7 mouse cellular contexts compared by ENCODE assay signal in genomic region chr17:70847086-70847485, GRCm38 (mm10). TPM values are rescaled to one million over a fixed set of nuclear protein-coding genes. Genes with fewer than 3 reads are reported as not detected.
DNase-seq lines count a peak whose midpoint lies in the region; ATAC-seq and TF ChIP-seq lines count a peak whose summit lies in the region.

No protein-coding gene starts in this region.

- H3K79me3 ChIP-seq in C2C12 (ENCODE audit: low read depth), result peaks cover 64% of the 10 kb centered on the region

- no peak for ATAC-seq in intestine, embryonic 16.5 days
- ATAC-seq in neutrophil, adult 5-6 weeks (ENCODE audit: extremely low read depth, insufficient number of reproducible peaks, low FRiP score, poor library complexity, severe bottlenecking), result peak; percentile 24; the same call in 1 of the 2 replicates

- TF ChIP-seq RAD21 in MEL (IDR thresholded peaks at IDR 0.05; ENCODE audit: low read depth, low read length), result peak; percentile 54

- peak overlapping the region; percentile 47 for H3K9ac ChIP-seq in MEL (ENCODE audit: control insufficient read depth, low read depth, low read length, poor library complexity, severe bottlenecking)
- no peak overlapping the region for H3K9ac ChIP-seq in intestine, embryonic 16.5 days (ENCODE audit: low read depth, low read length)

- H3K27ac ChIP-seq in MEL (ENCODE audit: control insufficient read depth, low read depth, low read length), result peak overlapping the region; percentile 37; the same call in 1 of the 2 replicates
- 0 out of 2 replicates have a peak overlapping the region, but pooled peaks have one; percentile 52 for H3K27ac ChIP-seq in intestine, embryonic 16.5 days (ENCODE audit: low read length)

- peaks cover 12 to 19% of the 10 kb centered on the region in 2 experiments; a peak in 3 of 4 replicates for H3K4me1 ChIP-seq in MEL (ENCODE audit: control insufficient read depth in 1 of 2, insufficient read depth in 2 of 2, low read length in 2 of 2)
- H3K4me1 ChIP-seq in intestine, embryonic 16.5 days (ENCODE audit: control insufficient read depth, insufficient read depth, low read length), result peaks cover 22% of the 10 kb centered on the region

- H3K36me3 ChIP-seq in C2C12 (ENCODE audit: control insufficient read depth, insufficient read depth) (peaks cover 45% of the 10 kb centered on the region), MEL (ENCODE audit: control insufficient read depth in 1 of 2, insufficient read depth in 2 of 2, low read length in 2 of 2) (peaks cover 16 to 22% of the 10 kb centered on the region in 2 experiments)
- 0 out of 2 replicates have a peak, but pooled peaks cover 3% of the 10 kb centered on the region for H3K36me3 ChIP-seq in intestine, embryonic 16.5 days (ENCODE audit: control insufficient read depth, insufficient read depth, low read length)

- peak overlapping the region; percentile 39 for H3K4me2 ChIP-seq in intestine, embryonic 16.5 days (ENCODE audit: low read depth, low read length)

- no peak for TF ChIP-seq POLR2A in MEL (IDR thresholded peaks at IDR 0.05; ENCODE audit: control insufficient read depth in 1 of 2, insufficient read depth in 1 of 2, low read depth in 1 of 2, low read length in 2 of 2, poor library complexity in 1 of 2)

- H3K79me2 ChIP-seq in C2C12 (ENCODE audit: control insufficient read depth, insufficient read depth), result peaks cover 90% of the 10 kb centered on the region
- peaks cover 46% of the 10 kb centered on the region for H3K79me2 ChIP-seq in MEL (ENCODE audit: control insufficient read depth, insufficient read depth, low read length, poor library complexity)

- WGBS in intestine, embryonic 16.5 days, result 3% methylated on average over 4 of the region's 4 CpGs

- H3K4me3 ChIP-seq in C2C12 (ENCODE audit: insufficient read depth, poor library complexity, severe bottlenecking) (no peak overlapping the region), MEL (ENCODE audit: control insufficient read depth in 1 of 2, insufficient read depth in 1 of 2, low read depth in 2 of 2, low read length in 2 of 2) (peak overlapping the region in 1 of 2 experiments; percentile 99; a peak in 2 of 4 replicates)
- no peak overlapping the region for H3K4me3 ChIP-seq in intestine, embryonic 16.5 days (ENCODE audit: low read length)

- peak; percentile 28 to 81 for TF ChIP-seq EP300 in MEL (IDR thresholded peaks at IDR 0.05; ENCODE audit: low read depth in 1 of 2, low read length in 2 of 2)

- peak; percentile 91 for DNase-seq in MEL (ENCODE audit: low read depth, low spot score)
- peak; percentile 66 for DNase-seq in forelimb bud, embryonic 11.5 days (ENCODE audit: low read depth, low spot score)
- peak; percentile 53 to 78 for DNase-seq in lung, adult 18-20 months
- no peak for DNase-seq in cerebellum, adult 11 months

- TF ChIP-seq CTCF in C2C12 (IDR thresholded peaks at IDR 0.05; ENCODE audit: control insufficient read depth, insufficient read depth, insufficient read length) (no peak), MEL (IDR thresholded peaks at IDR 0.05 in 2 of 3, conservative IDR thresholded peaks at IDR 0.05 in 1 of 3; ENCODE audit: control insufficient read depth in 1 of 3, insufficient read depth in 1 of 3, low read depth in 2 of 3, low read length in 3 of 3, poor library complexity in 1 of 3, severe bottlenecking in 1 of 3) (peak; percentile 35 to 76 (median 45))

- H3K27me3 ChIP-seq in C2C12 (ENCODE audit: control insufficient read depth, insufficient read depth, insufficient read length), result no peaks in the 10 kb centered on the region
- H3K27me3 ChIP-seq in MEL (ENCODE audit: control insufficient read depth in 1 of 2, insufficient read depth in 2 of 2, low read length in 2 of 2), result no peaks in the 10 kb centered on the region
- no peaks in the 10 kb centered on the region for H3K27me3 ChIP-seq in intestine, embryonic 16.5 days (replicated peaks; ENCODE audit: control insufficient read depth, insufficient read depth, low read length)

- H3ac ChIP-seq in C2C12 (ENCODE audit: control insufficient read depth, insufficient read length, low read depth), result no peak overlapping the region

- no peaks in the 10 kb centered on the region for H3K9me3 ChIP-seq in MEL (replicated peaks; ENCODE audit: insufficient read depth, low read length)
- H3K9me3 ChIP-seq in intestine, embryonic 16.5 days (ENCODE audit: control insufficient read depth, low read length), result no peaks in the 10 kb centered on the region

TF ChIP-seq in C2C12, 6 proteins besides CTCF, POLR2A, EP300 and RAD21:
- peak; percentile 33 for TF ChIP-seq MAX (IDR thresholded peaks at IDR 0.05)
- TF ChIP-seq USF1 (IDR thresholded peaks at IDR 0.05; ENCODE audit: low read depth), result no peak

TF ChIP-seq in MEL, 35 proteins besides CTCF, POLR2A, EP300 and RAD21:
- no peak for TF ChIP-seq TCF12 (IDR thresholded peaks at IDR 0.05; ENCODE audit: low read depth, low read length)
- no peak for TF ChIP-seq UBTF (IDR thresholded peaks at IDR 0.05; ENCODE audit: borderline replicate concordance, insufficient read depth, low read depth, low read length)
- TF ChIP-seq ETS1 (IDR thresholded peaks at IDR 0.05; ENCODE audit: low read depth, low read length), result peak; percentile 65; the same call in 1 of the 2 replicates
- TF ChIP-seq TAL1 (IDR thresholded peaks at IDR 0.05; ENCODE audit: low read length), result no peak
- no peak for TF ChIP-seq MEF2A (IDR thresholded peaks at IDR 0.05; ENCODE audit: extremely low read depth, insufficient replicate concordance, low read depth, low read length, poor library complexity, severe bottlenecking)
- peak; percentile 59 for TF ChIP-seq TBP (IDR thresholded peaks at IDR 0.05; ENCODE audit: low read depth, low read length)
- TF ChIP-seq SMC3 (IDR thresholded peaks at IDR 0.05; ENCODE audit: low read depth, low read length), result peak; percentile 62
- TF ChIP-seq RCOR1 (IDR thresholded peaks at IDR 0.05; ENCODE audit: low read depth, low read length), result peak; percentile 51
- peak; percentile 87 for TF ChIP-seq MYB (IDR thresholded peaks at IDR 0.05; ENCODE audit: low read depth, low read length)
- peak; percentile 66 for TF ChIP-seq SIN3A (IDR thresholded peaks at IDR 0.05; ENCODE audit: low read length)
- TF ChIP-seq CHD1 (IDR thresholded peaks at IDR 0.05; ENCODE audit: low read depth, low read length), result no peak
- TF ChIP-seq ZC3H11A (IDR thresholded peaks at IDR 0.05; ENCODE audit: low read depth, low read length), result peak; percentile 50; the same call in 1 of the 2 replicates
TF ChIP-seq in MEL: peak in this region for 7.

RNA-seq across cellular contexts. Expression of gene Tgif1, which starts 6.3 kb away (rescaled TPM):
- polyA plus RNA-seq in C2C12 (2012; fragmentation: generic; extraction: Trizol) (46.7 TPM), MEL (2012; ENCODE audit: insufficient read depth in 1 of 2, insufficient read length in 2 of 2, low read depth in 1 of 2, low replicate concordance in 2 of 2, missing spikeins in 1 of 2) (10 to 100 TPM in 1 of 2 experiments, not detected in 1; 29.5 TPM)
- total RNA-seq in MEL (2012; rRNA removed), result 9.1 and 10.9 TPM in 2 replicates
- 43.0 and 43.5 TPM in 2 replicates for polyA plus RNA-seq in intestine, embryonic 16.5 days (2015; fragmentation: Nextera tagmentation; extraction: Ambion mirVana)
- total RNA-seq in neutrophil, adult 5-6 weeks (2017), result 78.6 and 81.5 TPM in 2 replicates
